Mouse (Mus musculus) intestine, postnatal 0 days (tissue): ENCODE measurements around the gene Dync1h1. TPM values are rescaled to one million over a fixed set of nuclear protein-coding genes. Genes with fewer than 3 reads are reported as not detected.

Source experiments
- ATAC-seq: fragments of 200-750 bp; cut with Nextera tagmentation; 2 replicates; pipeline ENCODE4 v1.8.0; 2017; ENCODE audit warnings: mild to moderate bottlenecking, moderate TSS enrichment, moderate library complexity
- H3K27ac ChIP-seq: fragments of 300-500 bp; sonication (generic); 2 replicates; pipeline ENCODE4 v1.5.1; 2014; ENCODE audit warnings: mild to moderate bottlenecking, low read depth, low read length, moderate library complexity
- H3K27me3 ChIP-seq: fragments of 300-500 bp; sonication (generic); replicated peaks from 2 replicates; pipeline ENCODE4 v1.6.1; 2014; ENCODE audit warnings: low read length, mixed read lengths; ENCODE audit not compliant: control insufficient read depth, insufficient read depth
- H3K36me3 ChIP-seq: fragments of 300-500 bp; sonication (generic); 2 replicates; pipeline ENCODE4 v1.6.1; 2014; ENCODE audit warnings: mild to moderate bottlenecking, moderate library complexity; ENCODE audit not compliant: control insufficient read depth, insufficient read depth
- H3K4me1 ChIP-seq: fragments of 300-500 bp; sonication (generic); replicated peaks from 2 replicates; pipeline ENCODE4 v1.6.1; 2014; ENCODE audit warnings: antibody characterized with exemption, low read length, mixed read lengths; ENCODE audit not compliant: control insufficient read depth, insufficient read depth
- H3K4me2 ChIP-seq: fragments of 300-500 bp; sonication (generic); replicated peaks from 2 replicates; pipeline ENCODE4 v1.6.1; 2014; ENCODE audit warnings: low read depth, mild to moderate bottlenecking, moderate library complexity
- H3K4me3 ChIP-seq: fragments of 300-500 bp; sonication (generic); 2 replicates; pipeline ENCODE4 v1.5.1; 2014; ENCODE audit warnings: low read depth, low read length
- H3K9ac ChIP-seq: fragments of 300-500 bp; sonication (generic); 2 replicates; pipeline ENCODE4 v1.6.1; 2014; ENCODE audit warnings: mild to moderate bottlenecking, low read depth, low read length
- H3K9me3 ChIP-seq: fragments of 300-500 bp; sonication (generic); 2 replicates; pipeline ENCODE4 v1.6.1; 2016; ENCODE audit warnings: mixed run types; ENCODE audit not compliant: control insufficient read depth
- CTCF ChIP-seq: sonication (generic); IDR thresholded peaks from 2 replicates; pipeline ENCODE4 v1.5.1; 2016; ENCODE audit warnings: low read depth, mild to moderate bottlenecking, control low read depth, antibody characterized with exemption, moderate library complexity
- WGBS: fragments of 180-500 bp; shearing (Covaris S2); extraction: QIAGEN DNeasy Blood & Tissue Kit; methylation state at CpG from one replicate; pipeline ENCODE4 v1.1.7; 2014; 5-methylcytosine and 5-hydroxymethylcytosine counted together
- polyA plus RNA-seq: library from polyadenylated mRNA; unstranded; fragments of >200 nt; fragmentation: Nextera tagmentation; extraction: Ambion mirVana; gene quantifications from 2 replicates; pipeline ENCODE4 v1.2.1, GENCODE M21; 2015

The Dync1h1 gene
- polyA plus RNA-seq, 1 experiment from 2014 or later, result 19.7 TPM

GRCm38 (mm10) chr12:110661746-110662145 lies 60.5 kb downstream of the Dync1h1 start:
- WGBS, result 95% methylated on average over 14 of the region's 14 CpGs

GRCm38 (mm10) chr12:110667466-110668077 lies 66.3 kb downstream of the Dync1h1 start:
- TF ChIP-seq CTCF, result peak; percentile 16; the same call in 1 of the 2 replicates
- ATAC-seq, result no peak
- Histone ChIP-seq H3K36me3 (peaks cover 65% of the 10 kb centered on the region), H3K4me2 (no peak overlapping the region), H3K27me3 (no peaks in the 10 kb centered on the region), H3K27ac (no peak overlapping the region), H3K9me3 (no peaks in the 10 kb centered on the region), H3K9ac (no peak overlapping the region), H3K4me3 (no peak overlapping the region), H3K4me1 (no peaks in the 10 kb centered on the region)
- WGBS, result 85% methylated on average over 13 of the region's 13 CpGs

More at GRCm38 (mm10) chr12:110661746-110662145, 60.5 kb downstream of the Dync1h1 start:
- no peak for ATAC-seq
- Histone ChIP-seq H3K4me2 (no peak overlapping the region), H3K36me3 (peaks cover 99% of the 10 kb centered on the region), H3K27me3 (no peaks in the 10 kb centered on the region), H3K9ac (no peak overlapping the region), H3K9me3 (no peaks in the 10 kb centered on the region), H3K4me1 (no peaks in the 10 kb centered on the region), H3K4me3 (no peak overlapping the region), H3K27ac (no peak overlapping the region)
- no peak for TF ChIP-seq CTCF

DNA sequence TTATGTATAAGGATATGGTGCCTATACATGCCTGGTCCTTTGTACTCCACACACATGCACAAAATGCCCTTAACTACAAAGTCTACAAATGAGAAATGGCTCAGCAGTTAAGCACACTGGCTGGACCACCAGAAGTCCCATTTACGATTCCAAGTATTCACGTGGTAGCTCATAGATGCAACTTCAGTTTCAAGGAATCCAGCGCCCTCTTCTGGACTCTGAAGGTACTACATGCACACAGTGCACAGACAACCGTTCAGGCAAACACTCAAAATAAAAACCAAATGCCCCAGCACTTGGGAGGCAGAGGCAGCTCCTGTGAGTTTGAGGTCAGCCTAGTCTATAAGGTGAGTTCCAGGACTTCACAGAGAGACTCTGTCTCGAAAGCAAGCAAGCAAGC lies 73.0 kb downstream of the Dync1h1 start:
- Histone ChIP-seq H3K27me3 (no peaks in the 10 kb centered on the region), H3K4me1 (no peaks in the 10 kb centered on the region)
- WGBS, result 56% methylated on average over 5 of the region's 5 CpGs

DNA sequence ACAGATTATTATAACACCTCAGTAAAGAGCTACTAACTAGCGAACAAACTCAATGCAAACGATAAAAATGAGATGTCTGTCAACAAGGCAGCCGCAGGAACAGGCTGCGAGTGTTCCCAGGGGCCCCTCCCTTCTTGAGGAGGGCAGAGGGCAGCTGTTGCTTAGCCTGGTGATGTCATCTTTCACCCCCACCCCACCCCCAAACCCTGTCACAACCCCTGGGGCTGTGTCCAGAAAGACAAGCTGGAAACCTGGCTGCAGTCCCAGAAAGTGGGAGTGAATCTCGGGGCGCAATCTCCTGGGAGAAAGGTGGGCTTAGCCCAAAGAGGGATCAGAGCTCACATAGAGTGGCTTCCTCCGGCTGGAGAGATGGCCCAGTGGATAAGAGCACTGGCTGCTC lies 79.9 kb downstream of the Dync1h1 start:
- ATAC-seq, result peak; percentile 52; the same call in 1 of the 2 replicates
- Histone ChIP-seq H3K9ac (no peak overlapping the region), H3K4me3 (no peak overlapping the region), H3K27ac (no peak overlapping the region), H3K36me3 (no peaks in the 10 kb centered on the region), H3K9me3 (no peaks in the 10 kb centered on the region), H3K27me3 (no peaks in the 10 kb centered on the region), H3K4me2 (no peak overlapping the region), H3K4me1 (no peaks in the 10 kb centered on the region)
- 19% methylated on average over 7 of the region's 7 CpGs for WGBS
- no peak for TF ChIP-seq CTCF

More for the DNA sequence above, 73.0 kb downstream of the Dync1h1 start:
- ATAC-seq, result no peak
- Histone ChIP-seq H3K27ac (no peak overlapping the region), H3K4me2 (no peak overlapping the region), H3K9me3 (no peaks in the 10 kb centered on the region), H3K4me3 (no peak overlapping the region), H3K36me3 (no peaks in the 10 kb centered on the region), H3K9ac (no peak overlapping the region)
- TF ChIP-seq CTCF, result peak; percentile 71

DNA sequence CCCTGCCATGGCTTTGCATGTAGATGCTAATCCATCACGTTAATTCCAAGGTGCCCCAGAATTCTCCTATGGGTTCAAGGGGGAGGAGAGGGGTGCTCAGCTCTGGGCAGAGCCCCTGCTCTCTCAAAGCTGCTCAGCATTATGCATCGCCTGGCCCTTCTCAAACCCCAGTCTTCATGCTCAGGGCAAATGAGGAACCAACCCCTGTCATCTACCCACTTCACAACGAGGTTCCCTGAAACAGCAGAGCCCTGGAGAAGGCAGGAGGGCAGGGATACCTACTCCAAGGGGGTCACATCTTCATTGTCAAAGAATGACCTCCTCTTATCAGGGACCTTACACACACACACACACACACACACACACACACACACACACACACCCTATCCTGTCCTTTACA lies 80.6 kb downstream of the Dync1h1 start:
- H3K9ac ChIP-seq, result no peak overlapping the region
- H3K27ac ChIP-seq, result no peak overlapping the region
- TF ChIP-seq CTCF, result no peak
- no peaks in the 10 kb centered on the region for H3K4me1 ChIP-seq
- no peak for ATAC-seq
- H3K9me3 ChIP-seq, result no peaks in the 10 kb centered on the region
- no peaks in the 10 kb centered on the region for H3K27me3 ChIP-seq
- no peak overlapping the region for H3K4me2 ChIP-seq
- H3K4me3 ChIP-seq, result no peak overlapping the region
- 64% methylated on average over 3 of the region's 3 CpGs for WGBS
- H3K36me3 ChIP-seq, result no peaks in the 10 kb centered on the region

DNA sequence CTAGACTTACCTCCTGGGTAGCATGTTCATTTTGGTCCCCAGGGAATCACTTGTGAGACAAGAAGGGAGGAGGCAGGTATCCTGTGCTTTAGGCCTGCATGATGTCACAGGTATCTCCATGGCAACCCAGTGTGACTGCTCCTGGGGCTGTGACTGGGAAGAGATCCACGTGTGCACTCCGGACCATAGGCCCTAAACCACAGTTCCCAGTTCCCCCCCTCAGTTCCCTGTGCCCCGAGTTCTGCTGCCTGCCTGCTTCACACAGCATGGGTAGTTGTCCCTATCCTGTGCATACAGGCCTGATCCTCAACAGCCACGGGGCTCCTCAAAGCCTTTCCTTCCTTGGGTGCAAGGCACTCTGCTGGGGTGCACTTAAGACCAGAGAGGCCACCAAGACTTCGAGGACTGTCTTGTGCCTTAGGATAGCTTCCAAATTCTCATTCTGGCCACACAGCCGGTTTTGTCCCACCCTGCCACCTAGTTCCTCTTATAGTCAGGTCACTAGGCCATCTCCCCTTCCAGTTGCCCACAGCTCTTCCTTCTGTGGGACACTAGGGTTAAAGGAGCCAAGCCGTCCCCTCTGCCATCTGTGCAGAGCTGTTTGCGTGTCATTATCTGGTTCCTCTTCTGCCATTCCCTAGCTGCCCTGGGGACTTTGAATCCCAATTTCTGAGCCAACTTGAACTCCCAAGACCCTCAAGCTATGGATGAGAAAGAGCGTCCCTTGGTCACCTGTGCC lies 81.5 kb downstream of the Dync1h1 start, which contains the start of gene 1700001K19Rik:
TSS of gene 1700001K19Rik (minus strand) at position 59 of the 739 bp plus-strand sequence.
- no peak within 1 kb of the TSS for H3K4me3 ChIP-seq
- ATAC-seq, result no peak
- 73% methylated on average over 9 of the region's 9 CpGs for WGBS
- H3K4me1 ChIP-seq, result no peaks in the 10 kb centered on the region
- H3K27ac ChIP-seq, result no peak within 1 kb of the TSS
- H3K27me3 ChIP-seq, result no peaks in the 10 kb centered on the region
- no peak within 1 kb of the TSS for H3K9ac ChIP-seq
- H3K9me3 ChIP-seq, result no peaks in the 10 kb centered on the region
- no peak within 1 kb of the TSS for H3K4me2 ChIP-seq
- no peak for TF ChIP-seq CTCF
- H3K36me3 ChIP-seq, result no peaks in the 10 kb centered on the region
